Mouse (Mus musculus) testis, adult 2 months (tissue): Measurements from ENCODE around the gene Ppp1r10.

Source experiments
- CTCF ChIP-seq: fragments of 200-500 bp; IDR thresholded peaks from 2 replicates; pipeline ENCODE4 v1.5.1; 2012; ENCODE audit warnings: low read depth, mild to moderate bottlenecking, inconsistent platforms, low read length, moderate library complexity; ENCODE audit not compliant: control insufficient read depth, insufficient read depth, insufficient replicate concordance
- POLR2A ChIP-seq: fragments of 200-500 bp; IDR thresholded peaks from 2 replicates; pipeline ENCODE4 v1.6.1; 2012; ENCODE audit warnings: low read depth, mild to moderate bottlenecking, inconsistent platforms, low read length, moderate library complexity; ENCODE audit not compliant: control insufficient read depth

DNA sequence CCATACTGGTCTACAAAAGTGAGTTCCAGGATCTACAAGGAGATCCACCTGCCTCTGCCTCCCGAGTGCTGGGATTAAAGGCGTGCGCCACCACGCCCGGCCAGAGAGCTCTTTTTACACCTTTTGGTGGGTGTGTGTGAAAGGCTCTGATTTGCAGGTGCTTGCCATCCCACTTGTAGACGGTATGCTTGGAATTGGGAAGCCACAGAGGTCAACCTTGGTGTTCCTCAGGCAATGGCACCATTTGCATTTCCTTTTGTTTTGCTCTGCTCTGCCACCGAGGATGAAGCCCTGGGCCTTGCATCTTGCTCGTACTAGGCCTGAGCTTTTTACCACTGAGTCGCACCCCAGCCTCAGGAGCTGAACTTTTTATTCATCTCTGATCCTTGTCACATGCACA, 65.5 kb downstream of the Ppp1r10 start:
- TF ChIP-seq CTCF (no peak), POLR2A (no peak)
